Mouse (Mus musculus) right cerebral cortex, postnatal 25 days (tissue): ENCODE results near the gene Atp1b4.
"Not testable (repeated sequence)": the region's sequence is repeated elsewhere in the genome, so short reads cannot be mapped to it uniquely, and the experiment has no call there.

ENCODE experiments used
- DNase-seq: peaks from one replicate; pipeline ENCODE4 v3.0.0; 2022

Atp1b4 gene

DNA sequence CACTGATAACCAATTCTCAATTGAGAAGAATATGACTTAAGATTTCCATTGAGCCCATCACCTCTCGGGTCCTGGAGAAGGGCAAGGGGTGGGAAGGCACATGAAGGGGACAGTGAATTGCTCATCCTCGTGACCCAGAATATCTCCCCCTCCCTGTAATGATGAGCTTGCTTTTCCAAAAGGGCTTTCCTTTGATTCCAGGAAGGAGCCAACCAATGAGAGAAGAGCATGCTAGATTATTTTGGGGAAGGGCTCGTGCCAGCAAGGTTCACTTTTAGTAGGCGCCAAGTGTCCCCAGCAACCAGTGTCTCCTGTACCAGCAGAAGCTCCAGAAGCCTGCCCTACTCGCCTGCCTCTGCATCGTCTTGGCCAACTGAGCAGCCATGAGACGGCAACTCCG, at the start of gene Atp1b4:
TSS of gene Atp1b4 (plus strand) at position 301 of the 400 bp plus-strand sequence.
- no peak for DNase-seq

DNA sequence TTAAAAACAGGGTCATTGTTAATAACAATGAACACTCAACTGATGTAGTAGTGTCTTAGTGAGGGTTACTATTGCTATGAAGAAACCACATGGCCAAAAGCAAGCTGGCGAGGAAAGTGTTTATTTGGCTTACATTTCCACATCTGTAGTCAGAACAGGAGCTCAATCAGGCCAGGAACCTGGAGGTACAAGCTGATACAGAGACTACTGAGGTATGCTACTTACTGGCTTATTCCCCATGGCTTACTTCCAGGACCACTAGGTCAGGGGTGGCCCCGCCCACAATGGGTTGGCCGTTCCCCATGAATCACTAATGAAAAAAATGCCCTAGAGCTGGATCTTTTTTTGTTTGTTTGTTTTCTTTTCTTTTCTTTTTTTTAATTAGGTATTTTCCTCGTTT, 7.4 kb upstream of the Atp1b4 start:
- DNase-seq, result no peak

DNA sequence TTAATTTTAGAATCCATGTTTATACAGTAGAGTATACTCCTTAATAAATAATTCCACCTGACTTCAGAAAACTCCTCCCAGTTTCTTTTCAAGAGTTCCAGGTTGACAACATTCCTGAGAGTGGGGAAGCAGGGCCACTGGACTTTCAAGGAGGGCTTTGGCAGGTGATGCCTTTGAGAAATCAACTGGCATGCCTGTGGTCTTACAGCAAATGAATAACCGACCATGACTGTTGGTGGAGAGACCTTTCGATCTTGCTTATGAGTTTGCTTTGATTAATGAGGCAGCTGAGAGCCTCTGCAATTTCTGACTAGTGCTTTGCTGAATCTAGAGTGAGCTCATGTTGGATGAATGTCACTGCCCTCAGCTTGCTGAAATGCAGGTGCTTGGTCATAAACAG, 4.9 kb upstream of the Atp1b4 start:
- DNase-seq, result no peak

DNA sequence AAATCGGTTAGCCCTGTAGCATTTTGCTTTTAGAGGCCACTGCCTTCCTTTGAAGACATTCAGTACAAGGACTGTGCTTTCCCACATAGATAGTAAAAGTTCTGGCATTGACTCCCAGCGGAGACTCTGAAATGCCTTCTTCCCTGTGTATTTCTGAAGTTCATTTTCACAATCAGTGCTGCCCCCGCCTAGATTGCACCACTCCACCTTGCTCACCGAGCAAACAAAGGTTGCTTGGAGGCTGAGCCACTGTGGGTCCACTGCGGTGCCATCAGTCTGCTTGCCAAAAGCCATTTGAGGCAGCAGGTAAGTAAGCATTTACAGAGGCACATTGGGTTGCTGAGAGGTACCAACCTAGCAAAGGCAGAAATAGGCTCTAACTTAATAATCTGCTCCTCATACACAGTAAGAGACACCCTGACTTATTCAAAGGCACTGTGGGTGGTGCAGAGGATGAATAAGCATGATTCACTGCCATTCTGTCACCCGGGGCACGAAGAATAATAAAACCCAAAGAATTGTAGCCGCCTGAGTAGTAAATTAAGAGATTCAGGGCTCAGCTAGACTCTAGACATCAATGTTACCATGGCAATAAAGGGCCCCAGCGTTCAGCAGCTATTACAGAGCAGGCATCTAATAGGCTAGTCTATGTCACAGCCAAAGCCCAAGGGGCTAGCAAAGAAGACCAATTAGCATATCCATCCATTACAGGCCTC, 2.9 kb upstream of the Atp1b4 start:
- DNase-seq, result no peak

DNA sequence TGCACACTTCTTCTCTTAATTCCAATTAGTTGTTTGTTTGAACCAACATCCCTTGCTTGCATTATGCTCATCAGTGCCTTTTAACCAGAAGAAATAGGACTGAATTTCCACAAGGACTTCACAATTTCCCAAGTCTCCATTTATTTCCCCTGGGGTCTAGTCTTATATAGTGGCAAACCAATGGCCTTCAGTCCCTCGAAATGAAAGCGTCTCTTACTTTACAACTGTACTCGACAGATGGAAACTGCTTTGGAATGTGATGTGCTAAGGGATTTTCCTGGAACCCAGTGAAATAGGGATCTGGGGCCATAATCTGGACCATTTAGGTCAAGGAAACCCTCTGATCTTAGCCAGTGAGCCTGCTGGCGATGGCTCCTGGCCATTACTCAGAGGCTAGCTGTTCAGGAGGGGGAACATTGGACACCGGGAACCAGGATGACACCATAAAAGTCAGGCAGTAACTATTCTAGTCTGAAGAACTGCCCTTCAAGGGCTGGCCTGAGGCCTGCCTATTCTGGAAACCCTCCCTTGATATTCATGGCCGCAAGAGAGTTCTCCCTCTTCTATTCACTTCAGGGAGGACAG, 2.3 kb upstream of the Atp1b4 start:
- DNase-seq, result no peak

DNA sequence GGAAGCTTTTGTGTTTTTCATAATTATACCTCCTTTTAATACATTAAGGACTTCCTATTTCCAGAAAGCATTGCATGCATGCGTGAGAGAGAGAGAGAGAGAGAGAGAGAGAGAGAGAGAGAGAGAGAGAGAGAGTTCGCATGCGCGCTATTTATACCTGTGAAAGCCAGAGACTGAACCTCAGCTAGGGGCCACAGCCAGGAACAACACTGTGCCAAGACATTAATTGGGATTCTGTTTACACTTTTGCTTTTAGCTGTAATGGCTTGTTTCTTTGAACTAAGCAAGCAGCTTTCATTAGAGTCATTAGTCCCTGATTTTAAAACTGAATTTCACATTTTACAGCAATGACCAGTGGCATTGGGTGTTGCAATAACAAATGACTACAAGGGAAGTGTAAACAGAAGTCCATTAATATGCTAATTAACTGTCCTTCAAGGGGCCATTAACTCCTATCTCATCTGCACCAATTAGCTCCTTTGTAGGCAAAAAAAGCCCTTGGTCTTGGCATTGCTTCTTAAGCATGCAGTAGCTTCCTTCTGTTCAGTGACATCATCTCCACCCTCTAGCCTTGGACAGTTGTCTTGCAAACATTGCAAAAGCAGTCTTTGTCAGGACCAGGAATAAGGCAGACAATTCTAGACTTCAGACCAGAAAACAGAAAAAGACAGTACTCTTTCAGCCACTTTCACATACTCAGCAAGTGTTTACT, 14.9 kb downstream of the Atp1b4 start:
- no peak for DNase-seq

DNA sequence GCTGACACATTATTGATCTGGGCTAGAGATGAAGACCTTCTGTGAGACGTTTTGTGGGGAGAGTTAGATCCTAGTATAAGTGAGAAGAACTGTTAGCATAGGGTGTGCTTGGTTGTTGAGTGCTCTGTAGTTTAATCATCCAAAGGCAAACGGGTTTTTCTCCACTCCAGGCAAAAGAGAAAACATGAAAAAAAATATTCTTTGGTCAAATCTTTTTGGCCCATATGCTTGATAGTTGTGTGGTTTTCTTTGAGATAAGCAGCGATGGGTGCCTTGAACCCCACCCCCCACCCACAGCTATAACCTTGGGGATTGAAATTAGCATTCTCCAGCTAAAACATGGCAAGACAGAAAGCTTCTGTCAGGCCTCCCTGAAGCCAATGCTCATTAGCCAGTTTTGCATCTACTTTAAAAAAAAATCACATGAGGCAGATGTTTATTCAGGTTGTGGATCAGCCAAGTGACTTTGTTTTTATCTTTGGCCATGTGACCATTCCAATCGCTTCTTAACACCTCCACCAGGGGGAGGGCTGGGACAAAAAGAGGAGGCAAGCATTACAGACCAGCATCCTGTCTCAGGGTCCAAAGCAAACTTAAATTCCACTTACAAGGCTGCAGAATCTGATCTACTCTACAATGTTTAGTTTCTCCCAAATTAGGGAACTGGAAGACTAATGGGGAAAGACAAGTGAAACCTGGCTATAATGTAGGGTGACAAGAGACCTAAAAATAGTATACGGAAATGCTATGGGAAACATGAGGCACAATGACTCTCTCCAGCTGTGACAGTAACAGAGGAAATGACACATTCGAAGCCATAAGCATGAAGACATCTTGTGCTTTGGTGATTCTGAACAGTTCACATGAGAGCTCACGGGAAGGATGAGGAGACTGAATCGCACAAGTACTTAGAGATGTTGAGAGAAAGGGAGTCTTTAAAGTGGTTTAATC, 18.6 kb downstream of the Atp1b4 start:
- no peak for DNase-seq

DNA sequence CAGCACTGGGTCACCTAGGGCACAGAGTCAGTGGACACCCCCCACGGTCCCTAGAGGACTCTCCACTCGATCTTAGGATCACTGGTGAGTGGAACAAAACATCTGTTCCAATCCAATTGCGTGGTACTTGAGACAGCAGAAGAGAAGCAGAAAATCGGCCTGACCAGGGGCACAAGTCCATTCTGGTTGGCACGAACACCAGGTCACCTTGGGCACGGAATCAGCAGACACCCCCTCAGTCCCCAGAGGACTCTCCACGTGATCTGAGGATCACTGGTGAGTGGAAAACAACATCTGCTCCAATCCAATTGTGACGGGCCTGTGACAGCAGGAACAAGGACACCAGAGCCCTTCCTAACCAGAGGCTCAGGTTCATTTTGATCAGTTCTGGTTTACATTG, 46.0 kb downstream of the Atp1b4 start:
- no peak for DNase-seq

DNA sequence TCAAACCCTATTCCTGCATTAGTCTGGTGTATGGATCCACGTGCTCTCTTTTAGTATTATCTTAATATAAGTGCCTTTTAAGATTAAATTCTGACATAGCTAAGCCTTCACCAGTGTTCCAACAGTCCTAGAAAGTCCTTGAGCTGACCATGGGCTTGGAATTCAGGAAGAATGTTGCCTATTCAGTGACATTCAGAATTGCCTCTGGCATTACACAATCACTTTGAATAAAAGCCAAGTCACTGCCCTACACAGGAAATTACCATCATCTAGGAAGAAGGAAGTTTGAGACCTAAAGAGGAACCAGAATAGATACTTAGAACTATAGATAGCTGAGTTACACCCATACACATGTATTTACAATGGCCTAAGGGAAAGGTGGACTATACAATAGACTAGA, 48.6 kb downstream of the Atp1b4 start:
- DNase-seq, result not testable (repeated sequence)

DNA sequence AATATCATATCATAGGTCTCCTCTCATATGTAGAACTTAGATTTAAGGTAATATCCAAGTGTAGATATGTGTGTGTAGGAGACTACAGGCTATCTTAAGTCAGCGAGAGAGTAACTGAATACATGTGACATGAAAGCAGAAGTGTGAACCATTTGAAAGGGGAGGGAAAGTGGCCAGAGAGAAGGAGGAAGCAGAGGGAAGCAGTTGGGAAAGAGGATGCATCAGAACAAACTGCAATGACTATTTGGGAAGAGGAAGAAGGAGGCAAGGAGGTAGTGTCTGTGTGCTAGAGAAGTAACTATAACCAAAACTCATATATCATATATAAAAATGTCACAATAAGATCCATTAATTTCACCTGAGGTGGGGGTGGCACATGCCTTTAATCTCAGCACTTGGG, 57.2 kb downstream of the Atp1b4 start:
- DNase-seq, result not testable (repeated sequence)
